Mouse (Mus musculus) lung, postnatal 0 days (tissue): ENCODE measurements at regions not wholly inside any gene's neighbourhood (a gene's known extent, or its start where the extent isn't known, plus 50 kb on each side); places are given as distances from the start of the nearest gene placed in this dataset.

ENCODE experiments used
- ATAC-seq: fragments of 200-750 bp; cut with Nextera tagmentation; 2 replicates; pipeline ENCODE4 v1.8.0; 2017; ENCODE audit warnings: moderate library complexity
- DNase-seq: peaks from one replicate; pipeline ENCODE4 v3.0.0-alpha.2; 2016; ENCODE audit warnings: low spot score
- H3K27ac ChIP-seq: fragments of 300-500 bp; sonication (generic); 2 replicates; pipeline ENCODE4 v1.5.1; 2014; ENCODE audit warnings: antibody characterized with exemption, mild to moderate bottlenecking, low read length, mixed read lengths
- H3K27me3 ChIP-seq: fragments of 300-500 bp; sonication (generic); replicated peaks from 2 replicates; pipeline ENCODE4 v1.6.1; 2014; ENCODE audit warnings: low read length, mixed read lengths; ENCODE audit not compliant: insufficient read depth
- H3K36me3 ChIP-seq: fragments of 300-500 bp; sonication (generic); 2 replicates; pipeline ENCODE4 v1.6.1; 2014; ENCODE audit warnings: low read length, mixed read lengths; ENCODE audit not compliant: insufficient read depth
- H3K4me1 ChIP-seq: fragments of 300-500 bp; sonication (generic); 2 replicates; pipeline ENCODE4 v1.6.1; 2014; ENCODE audit warnings: antibody characterized with exemption, low read depth, low read length, mixed read lengths; ENCODE audit not compliant: insufficient read depth
- H3K4me2 ChIP-seq: fragments of 300-500 bp; sonication (generic); replicated peaks from 2 replicates; pipeline ENCODE4 v1.6.1; 2014; ENCODE audit warnings: low read depth, mild to moderate bottlenecking, low read length, moderate library complexity, mixed read lengths
- H3K4me3 ChIP-seq: fragments of 300-500 bp; sonication (generic); 2 replicates; pipeline ENCODE4 v1.5.1; 2014; ENCODE audit warnings: low read depth, low read length
- H3K9ac ChIP-seq: fragments of 300-500 bp; sonication (generic); replicated peaks from 2 replicates; pipeline ENCODE4 v1.6.1; 2014; ENCODE audit warnings: low read depth, mild to moderate bottlenecking
- H3K9me3 ChIP-seq: fragments of 300-500 bp; sonication (generic); 2 replicates; pipeline ENCODE4 v1.6.1; 2016; ENCODE audit warnings: low read length, mixed read lengths
- CTCF ChIP-seq: IDR thresholded peaks from 2 replicates; pipeline ENCODE4 v1.5.1; 2016; ENCODE audit warnings: antibody characterized with exemption, mild to moderate bottlenecking
- EP300 ChIP-seq: IDR thresholded peaks from 2 replicates; pipeline ENCODE4 v1.6.1; 2016; ENCODE audit warnings: antibody characterized with exemption, mild to moderate bottlenecking, control low read depth
- WGBS: fragments of 180-500 bp; shearing (Covaris S2); extraction: QIAGEN DNeasy Blood & Tissue Kit; methylation state at CpG from one replicate; pipeline ENCODE4 v1.1.7; 2014; 5-methylcytosine and 5-hydroxymethylcytosine counted together

GRCm38 (mm10) chr3:50813760-50814400 is 370.5 kb upstream of the Slc7a11 start:
- Histone ChIP-seq H3K9me3 (no peaks in the 10 kb centered on the region), H3K36me3 (no peaks in the 10 kb centered on the region), H3K4me1 (no peaks in the 10 kb centered on the region), H3K27ac (no peak overlapping the region), H3K4me3 (no peak overlapping the region), H3K4me2 (no peak overlapping the region), H3K9ac (no peak overlapping the region), H3K27me3 (no peaks in the 10 kb centered on the region)
- 88% methylated on average over 5 of the region's 5 CpGs for WGBS
- DNase-seq (no peak), ATAC-seq (no peak)
- no peak for TF ChIP-seq CTCF
- no peak for TF ChIP-seq EP300

- Histone ChIP-seq H3K36me3 (no peaks in the 10 kb centered on the region), H3K4me3 (no peak overlapping the region), H3K4me1 (no peaks in the 10 kb centered on the region), H3K4me2 (no peak overlapping the region), H3K9me3 (no peaks in the 10 kb centered on the region), H3K9ac (no peak overlapping the region), H3K27ac (no peak overlapping the region), H3K27me3 (no peaks in the 10 kb centered on the region)
- TF ChIP-seq EP300 = no peak
- TF ChIP-seq CTCF = no peak
- ATAC-seq (no peak), DNase-seq (no peak)
- 72% methylated on average over 10 of the region's 10 CpGs for WGBS
These were observed 372.3 kb upstream of the Slc7a11 start for GRCm38 (mm10) chr3:50815716-50816115.

GRCm38 (mm10) chr3:50816479-50816878 is 373.1 kb upstream of the Slc7a11 start:
- no peaks in the 10 kb centered on the region for H3K9me3 ChIP-seq
- DNase-seq = peak; percentile 22
- no peak overlapping the region for H3K27ac ChIP-seq
- no peaks in the 10 kb centered on the region for H3K27me3 ChIP-seq
- no peaks in the 10 kb centered on the region for H3K36me3 ChIP-seq
- H3K4me2 ChIP-seq = 0 out of 2 replicates have a peak overlapping the region, but pooled peaks have one; percentile 8
- no peak overlapping the region for H3K4me3 ChIP-seq
- no peak for ATAC-seq
- no peaks in the 10 kb centered on the region for H3K4me1 ChIP-seq
- TF ChIP-seq CTCF (no peak), EP300 (no peak)
- WGBS = 53% methylated on average over 8 of the region's 8 CpGs
- no peak overlapping the region for H3K9ac ChIP-seq

- no peaks in the 10 kb centered on the region for H3K36me3 ChIP-seq
- no peaks in the 10 kb centered on the region for H3K4me1 ChIP-seq
- H3K27me3 ChIP-seq = no peaks in the 10 kb centered on the region
- no peak for ATAC-seq
- H3K9ac ChIP-seq = no peak overlapping the region
- no peak overlapping the region for H3K4me3 ChIP-seq
- H3K9me3 ChIP-seq = no peaks in the 10 kb centered on the region
- H3K27ac ChIP-seq = no peak overlapping the region
- TF ChIP-seq EP300 (no peak), CTCF (no peak)
- H3K4me2 ChIP-seq = no peak overlapping the region
- 69% methylated on average over 3 of the region's 3 CpGs for WGBS
- no peak for DNase-seq
These were observed 373.9 kb upstream of the Slc7a11 start for GRCm38 (mm10) chr3:50817361-50817760.

GRCm38 (mm10) chr3:50820776-50821175 is 377.4 kb upstream of the Slc7a11 start:
- Histone ChIP-seq H3K4me2 (no peak overlapping the region), H3K9me3 (no peaks in the 10 kb centered on the region), H3K36me3 (no peaks in the 10 kb centered on the region), H3K27ac (no peak overlapping the region), H3K27me3 (no peaks in the 10 kb centered on the region), H3K9ac (no peak overlapping the region), H3K4me3 (no peak overlapping the region), H3K4me1 (no peaks in the 10 kb centered on the region)
- DNase-seq = no peak
- WGBS = 77% methylated on average over 1 of the region's 1 CpGs
- ATAC-seq = no peak
- TF ChIP-seq CTCF (no peak), EP300 (no peak)

- H3K4me2 ChIP-seq = no peak overlapping the region
- H3K4me3 ChIP-seq = no peak overlapping the region
- H3K9me3 ChIP-seq = no peaks in the 10 kb centered on the region
- no peaks in the 10 kb centered on the region for H3K36me3 ChIP-seq
- WGBS = 74% methylated on average over 5 of the region's 5 CpGs
- H3K27me3 ChIP-seq = no peaks in the 10 kb centered on the region
- no peaks in the 10 kb centered on the region for H3K4me1 ChIP-seq
- H3K27ac ChIP-seq = no peak overlapping the region
- H3K9ac ChIP-seq = no peak overlapping the region
- no peak for TF ChIP-seq EP300
- TF ChIP-seq CTCF = no peak
- DNase-seq (no peak), ATAC-seq (no peak)
These were observed 382.4 kb upstream of the Slc7a11 start for GRCm38 (mm10) chr3:50825534-50826423.
